Mouse (Mus musculus): ENCODE data around the gene Rps26.

DNA sequence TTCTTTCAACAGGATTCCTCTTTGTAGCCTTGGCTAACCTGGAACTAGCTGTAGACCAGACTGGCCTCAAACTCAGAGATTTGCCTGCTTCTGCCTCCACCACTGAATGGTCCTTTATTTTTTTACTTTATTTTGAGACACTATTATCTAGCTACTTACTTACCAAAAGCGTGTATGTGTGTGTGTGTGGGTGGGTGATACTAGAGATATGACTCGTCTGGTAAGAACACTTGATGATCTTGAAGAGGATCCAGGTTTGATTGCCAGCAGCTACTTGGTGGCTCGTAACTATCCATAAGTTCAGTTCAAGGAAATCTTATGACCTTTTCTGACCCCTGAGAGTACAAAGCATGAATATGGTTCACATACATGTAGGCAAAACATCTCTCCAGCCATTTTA is 38.8 kb upstream of the Rps26 start:
- no peak for TF ChIP-seq POLR2A (IDR thresholded peaks at IDR 0.05; ENCODE audit: borderline replicate concordance, low read depth, low read length)
- TF ChIP-seq CTCF (IDR thresholded peaks at IDR 0.05; ENCODE audit: low read depth, low read length), result no peak

Data from bone marrow macrophage, adult 2 months (primary cell).